Mouse (Mus musculus) testis, adult 2 months (tissue): Measurements from ENCODE around the gene Slc22a8.

Experiments
- CTCF ChIP-seq: fragments of 200-500 bp; IDR thresholded peaks from 2 replicates; pipeline ENCODE4 v1.5.1; 2012; ENCODE audit warnings: low read depth, mild to moderate bottlenecking, inconsistent platforms, low read length, moderate library complexity; ENCODE audit not compliant: control insufficient read depth, insufficient read depth, insufficient replicate concordance
- POLR2A ChIP-seq: fragments of 200-500 bp; IDR thresholded peaks from 2 replicates; pipeline ENCODE4 v1.6.1; 2012; ENCODE audit warnings: low read depth, mild to moderate bottlenecking, inconsistent platforms, low read length, moderate library complexity; ENCODE audit not compliant: control insufficient read depth

- no peak for TF ChIP-seq CTCF
- TF ChIP-seq POLR2A, result no peak
Measured at GRCm38 (mm10) chr19:8646393-8646792, 55.3 kb downstream of the Slc22a8 start.
